Mouse (Mus musculus): ENCODE results near the gene Pygl. TPM values are rescaled to one million over a fixed set of nuclear protein-coding genes. Genes with fewer than 3 reads are reported as not detected.
A peak's percentile ranks its signal among the peaks of the same experiment; 100 is the strongest.
"Not testable (repeated sequence)": the region's sequence is repeated elsewhere in the genome, so short reads cannot be mapped to it uniquely, and the experiment has no call there.

The Pygl gene
- polyA plus RNA-seq, 1 experiment from 2014 or later, result 6.0 TPM

DNA sequence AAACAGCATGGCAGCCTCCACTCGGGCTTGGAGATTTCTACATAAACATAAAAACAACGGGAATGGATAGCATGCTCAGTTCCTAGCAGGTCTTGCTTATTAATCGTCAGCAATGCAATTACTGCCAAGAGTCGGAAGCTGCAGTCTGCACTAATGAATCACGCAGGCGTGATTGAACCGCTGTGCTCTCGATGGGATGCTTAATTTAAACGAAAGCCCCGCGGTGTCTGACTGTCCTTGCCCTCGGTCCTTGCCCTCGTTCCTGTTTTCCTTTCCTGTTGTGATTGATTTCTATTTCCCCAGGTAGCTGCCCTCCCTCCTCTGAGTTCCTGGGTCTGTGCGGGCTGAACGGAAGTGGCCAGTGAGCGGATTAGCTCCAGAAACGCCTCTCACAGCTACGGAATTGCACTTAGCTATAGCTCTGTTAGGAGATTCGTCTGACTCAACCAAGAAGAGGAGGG is 39.0 kb downstream of the Pygl start:
- no peaks in the 10 kb centered on the region for H3K4me1 ChIP-seq
- H3K36me3 ChIP-seq, result no peaks in the 10 kb centered on the region
- H3K9ac ChIP-seq (replicated peaks), result no peak overlapping the region
- 35% methylated on average over 19 of the region's 19 CpGs for WGBS
- H3K27ac ChIP-seq (replicated peaks), result no peak overlapping the region
- peak overlapping the region; percentile 24 for H3K4me3 ChIP-seq
- ATAC-seq (ENCODE audit: low FRiP score, low read depth), result 0 out of 2 replicates have a peak, but pooled peaks have one; percentile 19
- peak overlapping the region; percentile 36 for H3K4me2 ChIP-seq (replicated peaks)
- H3K9me3 ChIP-seq, result no peaks in the 10 kb centered on the region
- H3K27me3 ChIP-seq, result no peaks in the 10 kb centered on the region

DNA sequence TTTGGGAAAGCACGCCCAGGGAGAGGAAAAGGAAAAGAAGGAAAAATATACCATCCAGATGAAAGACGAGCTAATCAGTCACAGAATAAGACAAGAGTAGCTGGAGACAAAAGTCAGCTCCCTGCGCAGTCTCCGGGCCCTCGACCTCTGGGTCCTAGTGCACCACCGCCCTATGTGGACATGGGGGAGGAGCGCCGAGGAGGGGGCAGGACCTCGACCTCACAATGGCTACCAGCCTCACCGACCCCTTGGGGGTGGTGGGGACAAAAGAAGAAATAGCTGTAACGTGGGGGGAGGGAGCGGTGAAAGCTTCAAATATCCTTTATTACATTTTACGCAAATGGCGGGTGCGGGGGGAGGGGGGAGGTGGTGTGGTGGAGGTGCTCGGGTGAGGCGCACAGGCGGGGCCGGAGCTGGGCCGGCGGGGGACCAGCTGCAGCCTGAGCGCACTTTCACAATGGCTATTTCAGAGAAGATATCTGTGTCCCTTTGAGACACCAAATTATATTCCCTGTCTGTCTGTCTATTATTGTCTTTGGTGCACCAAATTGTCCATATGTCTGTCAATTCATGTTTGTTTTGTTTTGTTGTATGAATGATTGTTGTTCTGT is 47.0 kb downstream of the Pygl start:
- Histone ChIP-seq H3K27me3 (no peaks in the 10 kb centered on the region), H3K4me2 (replicated peaks) (no peak overlapping the region), H3K4me1 (no peaks in the 10 kb centered on the region), H3K27ac (replicated peaks) (peak overlapping the region; percentile 46; the same call in 1 of the 2 replicates), H3K9ac (replicated peaks) (no peak overlapping the region), H3K36me3 (no peaks in the 10 kb centered on the region), H3K9me3 (peaks cover 8% of the 10 kb centered on the region; the same call in 1 of the 2 replicates), H3K4me3 (peak overlapping the region; percentile 5; the same call in 1 of the 2 replicates)
- ATAC-seq (ENCODE audit: low FRiP score, low read depth), result no peak
- 73% methylated on average over 22 of the region's 22 CpGs for WGBS

DNA sequence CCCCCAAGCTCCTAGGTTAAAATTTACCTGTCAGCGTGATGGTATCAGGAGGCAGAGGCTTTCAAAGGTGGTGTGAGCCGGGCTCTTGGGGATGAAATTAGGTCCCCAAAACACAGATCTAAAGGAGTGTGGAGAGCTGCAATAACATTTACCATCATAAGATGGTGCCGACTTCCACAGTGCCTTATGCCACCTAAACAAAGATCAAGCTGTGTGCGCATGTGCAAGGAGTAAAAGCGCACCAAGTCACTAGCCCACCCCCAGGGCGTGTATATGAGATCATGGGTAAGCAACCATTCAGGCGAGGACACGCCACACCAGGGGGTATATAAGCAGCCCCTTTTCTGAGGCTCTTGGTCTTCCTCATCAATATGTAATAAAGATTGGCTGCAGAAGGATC is 47.8 kb downstream of the Pygl start:
- H3K4me2 ChIP-seq (replicated peaks); H3K4me1 ChIP-seq; H3K4me3 ChIP-seq; H3K27ac ChIP-seq (replicated peaks); H3K36me3 ChIP-seq; H3K27me3 ChIP-seq; H3K9me3 ChIP-seq; H3K9ac ChIP-seq (replicated peaks); ATAC-seq (ENCODE audit: low FRiP score, low read depth): not testable (repeated sequence)
- WGBS, result 88% methylated on average over 8 of the region's 8 CpGs

DNA sequence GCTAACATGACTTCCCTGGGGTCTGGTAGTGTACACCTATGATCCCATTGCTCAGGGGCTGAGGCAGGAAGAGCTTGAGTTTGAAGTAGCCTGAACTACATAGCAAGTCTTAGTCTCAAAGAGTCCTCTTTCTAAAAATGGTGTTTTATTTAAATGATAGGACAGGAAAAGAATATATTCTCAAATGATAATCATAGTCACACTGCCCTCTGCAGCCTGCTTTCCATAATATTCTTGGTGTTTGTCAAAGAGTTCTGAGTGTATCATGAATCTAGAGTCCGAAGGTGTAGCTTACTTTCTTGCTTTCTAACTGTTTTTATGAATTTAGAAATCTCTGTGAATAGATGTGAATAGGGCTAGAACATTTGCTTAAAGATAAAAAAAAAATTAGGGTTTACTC is 61.3 kb downstream of the Pygl start:
- Histone ChIP-seq H3K9ac (replicated peaks) (no peak overlapping the region), H3K4me1 (no peaks in the 10 kb centered on the region), H3K9me3 (no peaks in the 10 kb centered on the region), H3K4me3 (no peak overlapping the region), H3K27ac (replicated peaks) (no peak overlapping the region), H3K27me3 (no peaks in the 10 kb centered on the region), H3K4me2 (replicated peaks) (no peak overlapping the region), H3K36me3 (no peaks in the 10 kb centered on the region)
- 76% methylated on average over 1 of the region's 1 CpGs for WGBS
- ATAC-seq (ENCODE audit: low FRiP score, low read depth), result no peak

DNA sequence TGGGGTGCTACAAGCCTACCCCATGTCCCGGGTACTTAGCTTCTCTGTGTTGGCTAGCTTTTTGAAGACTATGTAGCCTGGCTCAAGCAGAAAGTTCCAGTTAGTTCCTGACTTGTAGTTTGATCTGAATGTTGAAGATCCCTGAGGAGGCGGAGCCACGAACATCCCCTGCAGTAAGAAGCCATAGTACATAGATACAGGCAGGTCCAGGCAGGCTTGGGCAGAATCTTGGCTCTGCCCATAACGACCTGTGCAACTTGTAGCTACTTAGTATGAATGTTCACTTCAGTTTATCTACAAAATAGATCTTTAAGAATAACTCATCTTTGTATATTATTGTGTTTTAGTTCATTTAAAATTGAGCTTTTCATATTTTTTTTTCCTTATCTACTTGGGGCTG is 63.3 kb downstream of the Pygl start:
- Histone ChIP-seq H3K36me3 (no peaks in the 10 kb centered on the region), H3K4me1 (0 out of 2 replicates have a peak, but pooled peaks cover 5% of the 10 kb centered on the region), H3K27me3 (no peaks in the 10 kb centered on the region), H3K4me2 (replicated peaks) (no peak overlapping the region), H3K9me3 (no peaks in the 10 kb centered on the region), H3K9ac (replicated peaks) (no peak overlapping the region), H3K4me3 (no peak overlapping the region), H3K27ac (replicated peaks) (no peak overlapping the region)
- 84% methylated on average over 4 of the region's 4 CpGs for WGBS
- ATAC-seq (ENCODE audit: low FRiP score, low read depth), result no peak

- WGBS, result 87% methylated on average over 3 of the region's 3 CpGs
- Histone ChIP-seq H3K4me2 (replicated peaks) (no peak overlapping the region), H3K9me3 (no peaks in the 10 kb centered on the region)
Measured at GRCm38 (mm10) chr12:70164741-70165140, 66.5 kb downstream of the Pygl start.

DNA sequence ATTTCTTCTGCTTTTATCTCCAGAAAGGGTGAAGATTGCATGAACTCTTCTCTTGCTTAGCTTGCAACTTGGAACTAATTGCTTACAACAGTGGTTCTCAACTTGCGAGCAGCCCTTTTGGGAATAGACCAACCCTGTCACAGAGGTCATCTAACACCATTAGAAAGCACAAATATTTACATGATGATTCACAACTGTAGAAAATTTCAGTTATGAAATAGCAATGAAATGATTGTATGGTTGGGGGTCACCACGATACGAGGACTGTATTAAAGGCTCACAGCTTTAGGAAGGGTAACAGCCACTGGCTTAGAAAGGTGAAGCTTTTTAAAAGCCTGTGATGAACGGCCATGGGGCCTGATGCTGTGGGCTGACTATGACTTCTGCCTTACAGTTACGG is 70.2 kb downstream of the Pygl start:
- Histone ChIP-seq H3K27ac (replicated peaks) (no peak overlapping the region), H3K4me1 (peaks cover 8% of the 10 kb centered on the region; the same call in 1 of the 2 replicates), H3K4me3 (no peak overlapping the region), H3K4me2 (replicated peaks) (no peak overlapping the region), H3K36me3 (no peaks in the 10 kb centered on the region), H3K9me3 (no peaks in the 10 kb centered on the region), H3K9ac (replicated peaks) (no peak overlapping the region), H3K27me3 (no peaks in the 10 kb centered on the region; the same call in 1 of the 2 replicates)
- no peak for ATAC-seq (ENCODE audit: low FRiP score, low read depth)
- 85% methylated on average over 5 of the region's 5 CpGs for WGBS

More at GRCm38 (mm10) chr12:70164741-70165140, 66.5 kb downstream of the Pygl start:
- ATAC-seq (ENCODE audit: low FRiP score, low read depth), result no peak
- Histone ChIP-seq H3K27me3 (no peaks in the 10 kb centered on the region), H3K36me3 (no peaks in the 10 kb centered on the region), H3K4me3 (no peak overlapping the region), H3K27ac (replicated peaks) (no peak overlapping the region), H3K9ac (replicated peaks) (no peak overlapping the region), H3K4me1 (0 out of 2 replicates have a peak, but pooled peaks cover 5% of the 10 kb centered on the region)

DNA sequence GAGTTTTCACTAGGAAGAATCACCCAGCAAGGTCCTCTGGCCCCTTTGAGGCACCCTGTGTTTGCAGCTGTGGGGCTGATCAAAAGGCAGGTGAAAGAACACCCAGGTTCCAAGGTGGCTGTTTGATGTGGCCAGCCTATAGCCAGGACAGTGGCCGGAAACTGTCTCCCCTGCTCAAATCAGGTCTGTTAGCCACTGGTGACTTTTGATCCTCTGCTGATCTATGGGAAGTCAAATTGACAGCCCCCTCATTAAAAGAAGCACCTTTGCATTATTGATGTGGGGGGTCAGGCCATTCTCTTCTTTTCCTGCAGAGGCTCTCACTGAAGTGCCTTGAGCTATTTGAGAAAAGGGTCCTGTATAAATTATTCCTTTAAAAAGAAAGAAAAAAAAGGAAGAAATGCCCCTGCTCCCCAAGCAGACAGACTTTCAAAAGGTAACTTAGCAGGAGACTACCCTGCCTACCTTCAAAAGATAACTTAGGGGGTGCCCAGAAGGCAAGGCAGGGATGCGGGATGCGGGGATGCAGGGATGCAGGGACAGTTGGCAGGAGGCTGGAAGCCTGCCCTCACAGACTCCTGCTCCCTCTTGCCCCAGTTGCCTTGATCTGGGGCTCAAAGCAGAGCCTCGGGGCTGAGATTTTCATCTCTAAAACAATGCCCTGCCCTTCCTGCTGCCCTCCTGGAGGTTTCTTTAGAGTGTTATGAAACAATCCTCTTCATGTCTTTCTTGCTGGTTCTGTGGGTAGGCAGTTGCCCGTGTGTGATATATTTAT is 73.8 kb downstream of the Pygl start:
- WGBS, result 53% methylated on average over 5 of the region's 5 CpGs
- ATAC-seq (ENCODE audit: low FRiP score, low read depth), result no peak
- H3K27me3 ChIP-seq, result no peaks in the 10 kb centered on the region; the same call in 1 of the 2 replicates
- no peak overlapping the region for H3K4me2 ChIP-seq (replicated peaks)
- no peaks in the 10 kb centered on the region for H3K36me3 ChIP-seq
- H3K9me3 ChIP-seq, result no peaks in the 10 kb centered on the region
- H3K9ac ChIP-seq (replicated peaks), result no peak overlapping the region
- H3K4me3 ChIP-seq, result no peak overlapping the region
- peaks cover 7% of the 10 kb centered on the region; the same call in 1 of the 2 replicates for H3K4me1 ChIP-seq
- 0 out of 2 replicates have a peak overlapping the region, but pooled peaks have one; percentile 10 for H3K27ac ChIP-seq (replicated peaks)

DNA sequence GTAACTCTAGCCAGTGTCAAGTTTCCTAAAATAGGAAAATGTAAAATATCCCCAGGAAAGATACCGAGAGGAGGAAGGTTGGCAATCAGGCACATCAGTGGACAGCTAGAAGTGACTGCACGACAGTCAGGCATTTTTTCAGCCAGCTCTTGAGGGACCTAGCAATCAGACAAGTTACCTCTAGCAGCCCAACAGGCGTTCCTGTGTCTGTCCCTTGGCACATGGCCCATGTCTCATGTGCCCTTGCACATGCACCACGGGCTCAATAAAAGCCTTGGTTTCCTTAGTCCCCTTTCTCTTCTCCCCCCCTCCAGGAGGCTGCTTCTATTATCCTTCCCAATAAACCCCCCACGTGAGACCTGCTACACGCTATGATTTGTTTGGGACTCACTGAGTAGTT is 75.1 kb downstream of the Pygl start:
- H3K27me3 ChIP-seq, result no peaks in the 10 kb centered on the region; the same call in 1 of the 2 replicates
- WGBS, result 81% methylated on average over 6 of the region's 6 CpGs
- no peaks in the 10 kb centered on the region for H3K36me3 ChIP-seq
- H3K9ac ChIP-seq (replicated peaks), result no peak overlapping the region
- H3K27ac ChIP-seq (replicated peaks), result no peak overlapping the region
- no peak overlapping the region for H3K4me2 ChIP-seq (replicated peaks)
- ATAC-seq (ENCODE audit: low FRiP score, low read depth), result no peak
- H3K9me3 ChIP-seq, result no peaks in the 10 kb centered on the region
- peaks cover 7% of the 10 kb centered on the region; the same call in 1 of the 2 replicates for H3K4me1 ChIP-seq
- H3K4me3 ChIP-seq, result no peak overlapping the region

DNA sequence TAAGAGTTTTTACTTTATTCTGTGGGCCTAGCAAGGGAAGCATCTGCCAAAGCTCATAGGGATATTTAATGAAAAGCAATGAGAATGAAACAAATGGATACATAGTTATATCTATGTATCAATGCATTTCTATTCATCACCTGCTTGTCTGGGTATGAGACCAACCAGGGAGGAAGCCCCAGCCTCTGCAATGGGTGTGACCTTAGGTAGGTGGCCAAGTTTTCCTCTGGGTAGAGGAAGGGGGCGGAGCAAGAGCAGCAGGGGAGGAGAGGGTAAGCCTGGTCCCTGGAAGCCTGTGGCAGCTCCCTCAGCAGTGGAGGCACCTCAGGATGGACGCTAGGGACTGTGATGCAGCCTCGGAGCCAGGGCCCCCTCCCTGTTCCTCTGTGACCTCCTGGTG is 77.4 kb downstream of the Pygl start, which contains the start of gene Abhd12b:
Gene Abhd12b, plus strand, starts transcription at position 301 of the 400 bp plus-strand sequence.
- no peaks in the 10 kb centered on the region; the same call in 1 of the 2 replicates for H3K27me3 ChIP-seq
- H3K9me3 ChIP-seq, result no peaks in the 10 kb centered on the region
- no peak within 1 kb of the TSS for H3K4me2 ChIP-seq (replicated peaks)
- no peak for ATAC-seq (ENCODE audit: low FRiP score, low read depth)
- H3K36me3 ChIP-seq, result no peaks in the 10 kb centered on the region
- 61% methylated on average over 3 of the region's 3 CpGs for WGBS
- H3K4me3 ChIP-seq, result no peak within 1 kb of the TSS
- H3K27ac ChIP-seq (replicated peaks), result no peak within 1 kb of the TSS
- H3K4me1 ChIP-seq, result peaks cover 9% of the 10 kb centered on the region
- no peak within 1 kb of the TSS for H3K9ac ChIP-seq (replicated peaks)

DNA sequence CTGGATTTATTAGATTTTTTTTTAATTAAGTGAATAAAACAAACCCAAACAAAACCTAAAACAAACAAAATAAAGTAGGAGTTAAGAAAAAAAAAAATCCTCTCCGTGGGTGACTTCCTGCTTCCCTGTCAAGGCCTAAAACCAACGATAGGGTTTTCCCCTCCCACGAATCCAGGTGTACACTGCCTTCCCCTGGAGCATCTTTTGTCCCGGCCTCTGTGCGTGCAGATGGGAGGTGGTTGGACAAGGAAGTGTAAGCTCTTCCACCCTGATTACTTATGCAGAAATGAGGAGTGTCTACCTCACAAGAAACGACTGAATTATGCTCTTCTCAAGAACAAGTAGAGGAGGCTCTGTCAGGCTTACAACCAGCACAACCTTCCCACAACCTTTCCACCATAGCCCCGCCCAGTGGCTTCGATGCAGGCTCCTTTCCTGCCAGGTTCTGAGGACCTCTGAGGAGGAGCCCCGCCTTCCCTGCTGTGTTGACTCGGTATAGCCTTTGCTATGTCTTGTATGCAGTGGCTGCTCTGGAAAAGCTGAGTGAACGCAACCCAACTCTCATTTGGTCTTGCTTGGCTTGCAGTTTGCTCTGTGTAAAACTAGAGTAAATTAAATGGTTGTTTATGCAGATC is 82.5 kb downstream of the Pygl start:
- Histone ChIP-seq H3K27me3 (no peaks in the 10 kb centered on the region), H3K36me3 (no peaks in the 10 kb centered on the region), H3K4me3 (no peak overlapping the region), H3K9me3 (no peaks in the 10 kb centered on the region), H3K4me1 (peaks cover 17% of the 10 kb centered on the region), H3K27ac (replicated peaks) (peak overlapping the region; percentile 58), H3K4me2 (replicated peaks) (peak overlapping the region; percentile 38), H3K9ac (replicated peaks) (no peak overlapping the region)
- no peak; the same call in 1 of the 2 replicates for ATAC-seq (ENCODE audit: low FRiP score, low read depth)
- 13% methylated on average over 11 of the region's 11 CpGs for WGBS
